Mouse (Mus musculus) liver, adult 2 months (tissue): Measurements from ENCODE around the gene Trim72. TPM values are rescaled to one million over a fixed set of nuclear protein-coding genes. Genes with fewer than 3 reads are reported as not detected.

Experiments used
- DNase-seq: peaks from one replicate; pipeline ENCODE4 v3.0.0-alpha.2; 2011; ENCODE audit warnings: low read depth, low spot score; ENCODE audit errors: extremely low read depth
- H3K27ac ChIP-seq: fragments of 200-500 bp; replicated peaks from 2 replicates; pipeline ENCODE4 v1.5.1; 2012; ENCODE audit warnings: low read depth, mild to moderate bottlenecking, control low read depth, inconsistent platforms, low read length; ENCODE audit not compliant: insufficient read depth
- H3K27me3 ChIP-seq: fragments of 200-500 bp; 2 replicates; pipeline ENCODE4 v1.6.1; 2012; ENCODE audit warnings: mild to moderate bottlenecking, moderate library complexity, low read length, inconsistent platforms; ENCODE audit not compliant: control insufficient read depth, insufficient read depth
- H3K36me3 ChIP-seq: fragments of 200-500 bp; 2 replicates; pipeline ENCODE4 v1.6.1; 2012; ENCODE audit warnings: low read length, inconsistent platforms; ENCODE audit not compliant: control insufficient read depth, insufficient read depth
- H3K4me1 ChIP-seq: fragments of 200-500 bp; 2 replicates; pipeline ENCODE4 v1.6.1; 2011; ENCODE audit warnings: low read length; ENCODE audit not compliant: control insufficient read depth, insufficient read depth
- H3K4me3 ChIP-seq: fragments of 200-500 bp; 2 replicates; pipeline ENCODE4 v1.5.1; 2011; ENCODE audit warnings: low read depth, mild to moderate bottlenecking, control low read depth, low read length, moderate library complexity; ENCODE audit not compliant: insufficient read depth
- H3K79me2 ChIP-seq: fragments of 200-500 bp; 2 replicates; pipeline ENCODE4 v1.6.1; 2012; ENCODE audit warnings: inconsistent platforms, mild to moderate bottlenecking, low read length, moderate library complexity; ENCODE audit not compliant: control insufficient read depth, insufficient read depth
- H3K9ac ChIP-seq: fragments of 200-500 bp; 2 replicates; pipeline ENCODE4 v1.6.1; 2012; ENCODE audit warnings: low read depth, mild to moderate bottlenecking, control low read depth, inconsistent platforms, low read length
- CTCF ChIP-seq: fragments of 200-500 bp; IDR thresholded peaks from 2 replicates; pipeline ENCODE4 v1.5.1; 2011; ENCODE audit warnings: low read depth, low read length, control low read depth
- POLR2A ChIP-seq: fragments of 200-500 bp; IDR thresholded peaks from 2 replicates; pipeline ENCODE4 v1.6.1; 2011; ENCODE audit warnings: low read length, control low read depth; ENCODE audit not compliant: insufficient read depth; ENCODE audit errors: extremely low read depth
- WGBS: fragments of 180-500 bp; shearing (Covaris S2); methylation state at CpG from one replicate; pipeline ENCODE4 v1.1.7; 2018; 5-methylcytosine and 5-hydroxymethylcytosine counted together
- polyA plus RNA-seq: library from polyadenylated mRNA; depleted of rRNA; stranded (reverse); fragments of >200 nt; gene quantifications from 2 replicates; pipeline ENCODE4 v1.2.3, GENCODE M21; 2012
- total RNA-seq: library from RNA; depleted of rRNA; stranded (reverse); fragments of >200 nt; gene quantifications from 2 replicates; pipeline ENCODE4 v1.2.3, GENCODE M21; 2014

Gene Trim72
- total and polyA plus RNA-seq, 2 experiments = 0.15 to 0.28 TPM

DNA sequence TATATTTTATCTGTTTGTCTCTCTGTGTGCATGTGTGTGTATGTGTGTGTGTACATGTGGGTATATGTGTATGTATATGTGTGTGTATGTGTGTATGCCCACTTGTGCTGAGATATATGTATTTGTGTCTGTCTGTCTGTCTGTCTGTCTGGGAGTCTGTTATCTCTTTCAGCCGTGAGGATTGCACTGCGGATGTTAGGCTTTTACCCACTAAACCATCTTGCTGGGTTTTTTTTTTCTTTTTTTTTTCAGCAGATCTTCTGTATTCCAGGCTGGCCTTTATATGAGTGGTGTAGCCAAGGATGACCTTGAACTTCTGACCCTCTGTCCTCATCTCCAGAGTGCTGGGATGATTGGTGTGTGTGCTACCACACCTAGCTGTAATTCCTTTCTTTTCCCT, 45.5 kb downstream of the Trim72 start:
- H3K9ac ChIP-seq = no peak overlapping the region
- no peak overlapping the region for H3K27ac ChIP-seq
- H3K27me3 ChIP-seq = no peaks in the 10 kb centered on the region
- no peaks in the 10 kb centered on the region for H3K79me2 ChIP-seq
- no peaks in the 10 kb centered on the region for H3K36me3 ChIP-seq
- TF ChIP-seq CTCF (no peak), POLR2A (no peak)
- 72% methylated on average over 2 of the region's 2 CpGs for WGBS
- H3K4me1 ChIP-seq = peaks cover 4% of the 10 kb centered on the region; the same call in 1 of the 2 replicates
- no peak for DNase-seq
- H3K4me3 ChIP-seq = no peak overlapping the region

DNA sequence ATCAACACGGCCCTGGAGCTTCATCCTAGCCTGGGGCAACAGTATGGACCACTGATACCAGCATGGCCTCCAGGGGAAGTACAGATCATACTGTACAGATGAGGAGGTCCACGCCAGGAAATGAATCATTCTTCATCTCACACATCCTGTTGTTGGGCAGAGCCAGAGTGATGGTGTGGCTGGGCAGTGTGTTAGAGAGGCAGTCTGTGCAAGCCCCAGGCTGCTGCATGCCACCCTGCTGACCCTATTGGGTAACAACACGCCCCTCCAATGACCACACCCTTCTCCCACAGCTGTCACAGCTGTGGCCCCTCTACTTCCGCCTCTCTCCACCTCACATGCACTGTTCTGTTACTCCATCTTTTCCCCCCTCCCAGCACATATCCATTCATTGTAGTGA, 47.0 kb downstream of the Trim72 start:
- no peaks in the 10 kb centered on the region for H3K36me3 ChIP-seq
- H3K27me3 ChIP-seq = no peaks in the 10 kb centered on the region
- no peaks in the 10 kb centered on the region for H3K79me2 ChIP-seq
- peaks cover 4% of the 10 kb centered on the region; the same call in 1 of the 2 replicates for H3K4me1 ChIP-seq
- H3K27ac ChIP-seq = no peak overlapping the region
- no peak overlapping the region for H3K9ac ChIP-seq
- no peak for DNase-seq
- H3K4me3 ChIP-seq = no peak overlapping the region
- no peak for TF ChIP-seq POLR2A
- TF ChIP-seq CTCF = no peak
- 80% methylated on average over 4 of the region's 4 CpGs for WGBS

- no peak for DNase-seq
- 88% methylated on average over 5 of the region's 5 CpGs for WGBS
- H3K27ac ChIP-seq = no peak overlapping the region
- H3K36me3 ChIP-seq = no peaks in the 10 kb centered on the region
- H3K27me3 ChIP-seq = no peaks in the 10 kb centered on the region
- H3K4me1 ChIP-seq = peaks cover 20% of the 10 kb centered on the region
- no peaks in the 10 kb centered on the region for H3K79me2 ChIP-seq
- TF ChIP-seq CTCF (no peak), POLR2A (no peak)
- no peak overlapping the region for H3K4me3 ChIP-seq
- H3K9ac ChIP-seq = no peak overlapping the region
Observed at GRCm38 (mm10) chr7:128053061-128053460, 49.3 kb downstream of the Trim72 start.

DNA sequence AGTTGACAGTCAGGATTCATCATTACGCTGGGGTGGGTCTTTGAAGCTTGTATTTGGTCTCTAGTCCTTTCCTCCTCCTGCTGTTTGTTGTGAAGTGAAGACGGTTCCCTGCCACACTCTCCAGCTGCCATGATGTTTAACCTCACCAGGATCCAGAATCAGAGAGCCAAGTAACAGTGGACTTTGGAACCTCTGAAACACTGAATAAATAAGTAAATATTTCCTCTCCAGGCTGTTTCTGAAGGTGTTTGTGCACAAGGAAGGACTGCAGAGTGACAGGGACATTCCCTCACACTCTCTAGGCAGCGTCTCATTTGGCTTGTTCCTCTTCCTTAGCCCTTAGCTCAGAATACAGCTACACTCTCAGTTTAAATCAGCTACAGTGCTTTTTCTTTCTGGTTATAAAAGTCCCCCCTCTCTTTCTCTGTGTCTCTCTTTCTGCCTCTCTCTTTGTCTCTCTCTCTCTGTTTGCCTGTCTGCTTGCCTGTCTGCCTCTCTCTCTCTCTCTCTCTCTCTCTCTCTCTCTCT, 53.2 kb downstream of the Trim72 start:
- WGBS = 19% methylated on average over 3 of the region's 3 CpGs
- no peaks in the 10 kb centered on the region for H3K27me3 ChIP-seq
- no peaks in the 10 kb centered on the region for H3K79me2 ChIP-seq
- H3K4me3 ChIP-seq = peak overlapping the region; percentile 47; the same call in 1 of the 2 replicates
- DNase-seq = peak; percentile 91
- peak overlapping the region; percentile 76 for H3K27ac ChIP-seq
- H3K36me3 ChIP-seq = no peaks in the 10 kb centered on the region
- peak overlapping the region; percentile 41; the same call in 1 of the 2 replicates for H3K9ac ChIP-seq
- no peak for TF ChIP-seq CTCF
- no peak for TF ChIP-seq POLR2A
- H3K4me1 ChIP-seq = peaks cover 21% of the 10 kb centered on the region

- no peaks in the 10 kb centered on the region for H3K36me3 ChIP-seq
- WGBS = 36% methylated on average over 8 of the region's 8 CpGs
- H3K79me2 ChIP-seq = no peaks in the 10 kb centered on the region
- H3K4me3 ChIP-seq = no peak overlapping the region
- DNase-seq = peak; percentile 73
- H3K4me1 ChIP-seq = peaks cover 21% of the 10 kb centered on the region
- H3K27me3 ChIP-seq = no peaks in the 10 kb centered on the region
- H3K9ac ChIP-seq = no peak overlapping the region
- peak overlapping the region; percentile 73 for H3K27ac ChIP-seq
- TF ChIP-seq POLR2A (no peak), CTCF (no peak)
Observed at GRCm38 (mm10) chr7:128057860-128058259, 54.1 kb downstream of the Trim72 start.

DNA sequence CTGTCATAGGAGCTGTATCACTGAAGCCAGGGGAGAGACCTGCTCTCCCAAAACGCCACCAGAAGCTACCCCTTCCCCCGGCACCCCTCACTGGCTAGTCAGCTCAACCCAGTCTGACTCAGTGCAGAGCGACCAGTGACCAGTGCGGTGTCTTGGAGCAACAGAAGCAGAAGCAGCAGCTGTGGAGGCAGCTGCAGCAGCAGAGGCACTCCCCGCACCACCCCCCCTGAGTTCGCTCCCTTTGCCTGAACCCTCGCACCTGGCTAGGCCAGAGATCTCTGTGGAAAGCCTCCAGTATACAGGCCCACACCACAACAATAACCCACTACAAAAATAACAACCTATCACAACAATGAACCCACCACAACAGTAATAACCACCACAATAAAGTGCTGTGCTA, 54.8 kb downstream of the Trim72 start:
- WGBS = 87% methylated on average over 7 of the region's 7 CpGs
- Histone ChIP-seq H3K27me3 (no peaks in the 10 kb centered on the region), H3K36me3 (no peaks in the 10 kb centered on the region), H3K79me2 (no peaks in the 10 kb centered on the region), H3K4me3 (no peak overlapping the region), H3K9ac (no peak overlapping the region), H3K27ac (no peak overlapping the region), H3K4me1 (peaks cover 18% of the 10 kb centered on the region)
- no peak for DNase-seq
- TF ChIP-seq POLR2A (no peak), CTCF (no peak)
